Mouse (Mus musculus): ENCODE results near the gene Hfe.
A peak's percentile ranks its signal among the peaks of the same experiment; 100 is the strongest.
"Not testable (repeated sequence)": the region's sequence is repeated elsewhere in the genome, so short reads cannot be mapped to it uniquely, and the experiment has no call there.

Hfe gene

DNA sequence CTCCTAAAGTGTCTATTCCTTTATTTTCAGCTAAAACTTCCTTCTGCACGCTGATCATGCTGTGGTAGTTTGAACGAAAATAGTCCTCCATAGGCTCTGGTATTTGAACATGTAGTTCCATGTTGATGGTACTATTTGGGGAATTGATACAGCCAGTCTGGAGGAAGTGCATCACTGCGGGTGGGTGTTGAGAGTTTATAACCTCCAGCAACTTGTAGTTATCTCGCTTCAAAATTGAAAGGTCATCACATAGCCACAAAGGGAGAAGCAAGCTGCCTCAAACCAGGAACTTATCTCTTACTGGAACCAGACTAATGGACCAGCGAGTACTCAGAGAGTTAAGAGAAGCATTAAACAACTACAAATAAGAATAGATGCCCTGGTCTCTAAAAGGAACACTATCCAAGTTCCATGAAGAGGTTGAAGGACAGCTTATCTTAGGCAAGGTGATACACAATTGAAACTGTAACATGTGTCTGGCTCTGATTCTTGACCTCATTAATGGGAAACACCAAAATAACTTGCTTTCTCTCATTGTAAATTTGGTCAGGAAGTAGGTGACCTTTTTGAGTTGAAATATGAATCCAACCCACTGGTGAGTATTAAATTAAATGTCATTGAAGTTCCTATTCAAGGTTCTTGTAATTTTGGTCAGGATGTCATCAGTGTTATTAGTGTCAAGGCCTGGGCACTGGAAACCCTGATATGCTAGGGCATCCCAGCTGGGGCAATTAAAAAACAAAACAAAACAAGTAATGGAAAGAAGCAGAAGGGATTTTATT is 5.8 kb upstream of the Hfe start:
- DNase-seq (ENCODE audit: low read depth) = no peak

- DNase-seq (ENCODE audit: low read depth) = no peak
These were observed 810 bp downstream of the Hfe start for GRCm38 (mm10) chr13:23709714-23710373.

- no peak for DNase-seq (ENCODE audit: low read depth)
These were observed 2.0 kb downstream of the Hfe start for GRCm38 (mm10) chr13:23708654-23709053.

GRCm38 (mm10) chr13:23708041-23708440 is 2.6 kb downstream of the Hfe start:
- no peak for DNase-seq (ENCODE audit: low read depth)

DNA sequence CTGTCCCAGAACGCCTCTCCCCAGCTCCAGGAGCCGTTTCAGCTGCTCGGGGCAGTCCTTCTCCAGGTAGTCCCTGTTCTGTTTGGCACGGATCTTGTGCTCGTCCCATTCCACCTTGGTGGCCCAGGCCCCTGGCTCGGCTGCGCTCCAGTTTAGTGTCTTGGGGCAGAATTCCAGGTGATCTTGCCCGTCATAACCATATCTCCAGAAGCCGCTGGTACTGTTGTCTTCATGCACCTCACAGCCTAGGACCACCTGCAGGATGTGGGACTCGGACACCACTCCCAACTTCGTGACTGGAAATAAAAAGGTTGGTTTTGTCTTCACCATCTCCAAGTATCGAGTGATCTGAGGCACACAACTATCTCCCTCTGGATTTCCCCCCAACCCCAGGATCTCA is 3.9 kb downstream of the Hfe start:
- DNase-seq (ENCODE audit: low read depth) = no peak

- DNase-seq (ENCODE audit: low read depth) = no peak
These were observed 4.8 kb downstream of the Hfe start for GRCm38 (mm10) chr13:23705751-23706356.

DNA sequence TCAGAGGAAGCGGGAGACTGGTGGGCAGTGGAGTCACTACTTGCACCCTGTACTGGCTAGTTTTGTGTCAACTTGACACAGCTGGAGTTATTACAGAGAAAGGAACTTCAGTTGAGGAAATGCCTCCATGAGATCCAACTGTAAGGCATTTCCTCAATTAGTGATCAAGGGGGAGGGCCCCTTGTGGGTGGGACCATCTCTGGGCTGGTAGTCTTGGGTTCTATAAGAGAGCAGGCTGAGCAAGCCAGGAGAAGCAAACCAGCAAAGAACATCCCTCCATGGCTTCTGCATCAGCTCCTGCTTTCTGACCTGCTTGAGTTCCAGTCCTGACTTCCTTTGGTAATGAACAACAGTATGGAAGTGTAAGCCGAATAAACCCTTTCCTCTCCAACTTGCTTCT is 7.9 kb downstream of the Hfe start:
- not testable (repeated sequence) for DNase-seq (ENCODE audit: low read depth)

- no peak for DNase-seq (ENCODE audit: low read depth)
These were observed 8.4 kb downstream of the Hfe start for GRCm38 (mm10) chr13:23702220-23702619.

- no peak for DNase-seq (ENCODE audit: low read depth)
These were observed 9.7 kb downstream of the Hfe start for GRCm38 (mm10) chr13:23700786-23701520.

DNA sequence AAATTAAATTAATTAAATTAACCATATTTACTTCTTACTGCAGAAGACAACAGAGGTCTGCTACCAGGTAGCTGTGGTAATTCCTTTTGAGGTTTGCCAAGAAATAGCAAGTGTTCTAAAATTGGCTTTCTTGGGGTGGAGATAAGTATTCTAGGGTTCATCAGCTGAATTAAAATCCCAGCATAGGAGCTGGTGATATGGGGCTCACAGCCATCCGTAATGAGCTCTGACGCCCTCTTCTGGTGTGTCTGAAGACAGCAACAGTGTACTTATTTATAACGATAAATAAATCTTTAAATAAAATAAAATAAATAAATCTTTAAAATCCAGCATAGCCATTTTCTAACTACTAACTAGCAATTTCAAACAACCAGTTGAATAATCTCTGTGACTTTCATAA is 10.9 kb downstream of the Hfe start:
- no peak for DNase-seq (ENCODE audit: low read depth)

DNA sequence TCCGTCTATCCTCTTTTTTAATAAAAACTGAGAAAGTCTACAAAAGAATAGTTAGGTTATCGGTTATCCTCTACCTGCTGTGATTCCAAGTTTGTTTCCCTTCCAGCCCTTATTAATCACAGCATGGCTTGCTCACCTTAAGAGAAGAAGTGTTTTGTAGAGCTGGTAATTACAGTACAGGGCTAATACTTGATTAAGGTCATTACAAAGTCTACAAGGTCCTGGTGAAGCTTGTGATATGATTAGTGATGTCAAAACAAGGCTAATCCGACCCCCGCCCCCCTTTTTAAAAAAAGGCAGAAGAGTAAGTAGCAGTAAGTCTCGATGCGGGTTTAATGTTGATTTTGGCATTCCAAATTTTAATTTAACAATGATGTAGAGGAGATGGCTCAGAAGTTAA is 11.7 kb downstream of the Hfe start:
- no peak for DNase-seq (ENCODE audit: low read depth)

DNA sequence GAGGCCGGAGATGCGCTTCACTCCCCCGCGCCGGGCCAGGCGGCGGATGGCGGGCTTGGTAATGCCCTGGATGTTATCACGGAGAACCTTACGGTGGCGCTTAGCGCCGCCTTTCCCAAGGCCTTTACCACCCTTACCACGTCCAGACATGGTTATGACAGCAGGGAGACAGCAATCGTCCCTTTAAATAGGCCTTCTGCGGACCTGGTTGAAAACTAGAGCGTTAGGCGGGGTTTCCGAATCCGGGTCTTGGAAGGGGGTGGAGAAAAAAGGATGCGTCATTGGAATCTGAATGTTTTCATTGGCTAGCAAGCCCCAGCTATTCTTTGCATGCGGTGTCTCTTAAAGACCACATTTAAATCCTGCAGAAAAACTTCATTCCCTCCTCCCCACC is 12.4 kb downstream of the Hfe start, which contains the start of gene Hist1h4c:
Gene Hist1h4c, minus strand, starts transcription at position 155 of the 394 bp plus-strand sequence.
- DNase-seq (ENCODE audit: low read depth) = peak; percentile 97

GRCm38 (mm10) chr13:23697491-23698299 is 13.0 kb downstream of the Hfe start:
- peak; percentile 91 for DNase-seq (ENCODE audit: low read depth)

DNA sequence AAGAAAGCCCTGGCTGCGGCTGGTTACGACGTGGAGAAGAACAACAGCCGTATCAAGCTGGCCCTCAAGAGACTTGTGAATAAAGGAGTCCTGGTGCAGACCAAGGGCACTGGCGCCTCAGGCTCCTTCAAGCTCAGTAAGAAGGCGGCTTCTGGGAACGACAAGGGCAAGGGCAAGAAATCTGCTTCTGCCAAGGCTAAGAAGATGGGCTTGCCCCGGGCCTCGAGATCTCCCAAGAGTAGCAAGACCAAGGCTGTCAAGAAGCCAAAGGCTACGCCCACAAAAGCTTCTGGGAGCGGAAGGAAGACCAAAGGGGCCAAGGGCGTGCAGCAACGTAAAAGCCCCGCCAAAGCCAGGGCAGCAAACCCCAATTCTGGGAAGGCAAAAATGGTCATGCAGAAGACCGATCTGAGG is 14.6 kb downstream of the Hfe start:
- DNase-seq (ENCODE audit: low read depth) = no peak

GRCm38 (mm10) chr13:23695514-23695913 is 15.1 kb downstream of the Hfe start, which contains the start of gene Hist1h1t:
Gene Hist1h1t (plus strand): TSS chr13:23695814.
- DNase-seq (ENCODE audit: low read depth) = no peak

DNA sequence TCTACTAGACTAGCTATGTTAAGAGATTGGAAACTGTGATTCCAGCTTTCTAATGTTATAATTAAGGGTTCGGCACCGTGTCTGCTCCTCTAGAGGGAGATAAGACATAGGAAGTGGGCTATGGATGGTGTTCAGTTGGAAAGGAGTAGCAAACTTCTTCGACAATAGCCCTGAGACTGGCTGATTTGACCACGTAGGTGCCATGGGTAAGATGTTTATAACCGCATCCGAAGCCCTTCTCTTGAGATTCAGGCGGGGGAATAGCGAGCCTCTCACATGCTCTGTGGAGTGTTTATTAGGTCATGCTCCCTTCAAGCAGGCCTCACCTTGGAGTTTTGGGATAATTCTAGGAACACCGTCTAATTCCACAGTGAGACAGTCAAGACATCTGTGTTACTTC is 15.7 kb downstream of the Hfe start:
- DNase-seq (ENCODE audit: low read depth) = no peak

DNA sequence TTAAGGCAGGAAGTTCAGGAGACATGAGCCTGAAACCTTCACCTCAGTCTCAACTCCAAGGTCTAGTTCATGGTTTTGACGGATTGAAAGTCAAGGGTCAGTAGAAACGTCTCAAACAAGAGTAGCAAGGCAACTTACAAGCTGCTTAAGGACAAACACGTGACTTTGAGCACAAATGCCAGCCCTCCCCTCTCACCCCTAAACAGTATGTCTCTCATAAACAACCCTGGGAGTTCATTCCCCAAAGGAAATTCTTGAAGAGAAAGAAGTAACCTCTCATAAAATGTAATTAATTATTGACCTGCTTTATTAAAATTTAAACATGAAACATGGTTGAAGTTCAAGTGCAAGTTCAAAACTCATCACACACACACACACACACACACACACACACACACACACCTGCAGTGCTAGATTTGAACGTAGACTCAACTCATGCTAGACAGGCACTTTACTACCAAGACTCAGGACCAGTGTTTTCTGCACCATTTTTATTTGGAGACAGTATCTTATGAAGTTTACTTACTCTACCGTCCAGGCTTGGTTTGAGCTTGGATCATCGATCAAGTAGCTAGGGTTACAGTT is 16.7 kb downstream of the Hfe start:
- no peak for DNase-seq (ENCODE audit: low read depth)

GRCm38 (mm10) chr13:23689459-23689858 is 21.2 kb downstream of the Hfe start:
- DNase-seq (ENCODE audit: low read depth) = no peak

- DNase-seq (ENCODE audit: low read depth) = no peak
These were observed 21.7 kb downstream of the Hfe start for GRCm38 (mm10) chr13:23688956-23689355.

DNA sequence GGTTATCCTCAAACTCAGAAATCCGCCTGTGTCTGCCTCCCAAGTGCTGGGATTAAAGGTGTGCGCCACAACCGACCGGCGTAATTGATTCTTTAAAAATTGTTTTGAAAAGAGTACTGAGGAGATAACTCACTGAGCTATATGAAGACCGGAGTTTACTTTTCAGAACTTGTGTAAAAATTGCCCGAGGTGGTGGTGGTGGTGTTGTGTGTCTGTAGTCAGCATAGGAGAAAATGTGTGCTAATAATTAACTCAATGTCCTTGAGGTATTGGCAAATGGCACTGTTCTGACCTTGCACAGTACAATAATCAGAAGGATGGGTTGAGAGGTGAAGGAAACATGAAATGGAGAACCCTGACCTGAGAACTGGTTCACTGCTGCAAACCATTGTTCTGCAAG is 22.7 kb downstream of the Hfe start:
- DNase-seq (ENCODE audit: low read depth) = no peak

DNA sequence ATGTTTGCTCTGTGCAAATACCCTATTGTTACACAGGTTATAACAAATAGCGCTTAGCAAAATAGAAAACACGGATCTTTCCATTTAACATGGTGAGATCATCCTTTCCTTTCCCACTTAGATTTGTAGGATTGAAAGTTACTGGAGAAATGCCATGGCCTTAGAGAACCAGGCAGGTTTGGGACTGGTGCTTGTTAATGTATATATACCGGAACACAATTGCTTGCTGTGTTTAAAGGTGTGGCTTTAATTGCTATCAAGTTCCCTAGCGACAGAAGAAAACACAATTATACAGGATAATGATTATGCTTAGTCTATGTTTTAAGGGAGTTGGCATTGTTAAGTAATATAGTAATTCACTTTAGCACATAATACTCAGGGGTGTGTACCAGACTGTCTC is 23.5 kb downstream of the Hfe start:
- DNase-seq (ENCODE audit: low read depth) = no peak

All from c-Kit-positive CD71-positive TER-119-negative erythroid progenitor cells, embryonic 14.5 days (primary cell).